Mouse (Mus musculus) embryonic fibroblast, embryonic 13.5 days (primary cell): ENCODE results near the gene Pycr2.

Experiments
- CTCF ChIP-seq: IDR thresholded peaks from 2 replicates; pipeline ENCODE4 v1.5.1; 2011; ENCODE audit warnings: mild to moderate bottlenecking, control low read depth, low read length, moderate library complexity, borderline replicate concordance; ENCODE audit not compliant: insufficient read depth
- POLR2A ChIP-seq: IDR thresholded peaks from 2 replicates; pipeline ENCODE4 v1.6.1; 2011; ENCODE audit warnings: low read depth, mild to moderate bottlenecking, control low read depth, low read length, moderate library complexity

DNA sequence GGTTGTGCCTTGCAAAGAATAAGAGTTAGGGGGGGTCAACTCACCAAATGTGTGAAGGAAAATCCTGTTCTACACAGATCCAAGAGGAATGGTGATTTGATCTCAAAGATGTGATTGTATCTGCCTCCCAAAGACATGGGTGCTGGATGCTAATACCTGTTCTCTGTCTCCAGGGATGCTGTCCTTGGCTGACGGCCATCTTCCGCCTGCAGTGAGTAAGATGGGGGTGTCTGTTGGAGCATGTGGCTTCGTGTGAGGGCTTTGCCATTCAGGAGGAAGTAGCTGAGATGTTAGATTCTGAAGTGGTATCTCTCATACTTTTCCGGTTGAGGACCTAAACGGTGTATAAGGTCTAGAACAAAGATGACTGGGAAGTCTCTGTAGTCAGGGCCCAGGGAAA lies 48.7 kb downstream of the Pycr2 start:
- TF ChIP-seq CTCF, result no peak
- TF ChIP-seq POLR2A, result no peak
